Mouse (Mus musculus) E14TG2a.4 (cell line): ENCODE results near the gene Lpp.

Experiments
- CTCF ChIP-seq: conservative IDR thresholded peaks from 2 replicates; pipeline ENCODE4 v1.5.1; 2014; ENCODE audit warnings: low read length
- NANOG ChIP-seq: IDR thresholded peaks from 2 replicates; pipeline ENCODE4 v1.6.1; 2014; ENCODE audit warnings: borderline replicate concordance, low read length, mixed read lengths
- POU5F1 ChIP-seq: IDR thresholded peaks from 2 replicates; pipeline ENCODE4 v1.6.1; 2014; ENCODE audit warnings: low read length, borderline replicate concordance

GRCm38 (mm10) chr16:24955054-24955453 lies 561.7 kb downstream of the Lpp start:
- TF ChIP-seq CTCF (no peak), NANOG (no peak), POU5F1 (no peak)
